Mouse (Mus musculus) E14TG2a.4 (cell line): ENCODE measurements around the gene Lgmn.

Experiments used
- CTCF ChIP-seq: conservative IDR thresholded peaks from 2 replicates; pipeline ENCODE4 v1.5.1; 2014; ENCODE audit warnings: low read length
- NANOG ChIP-seq: IDR thresholded peaks from 2 replicates; pipeline ENCODE4 v1.6.1; 2014; ENCODE audit warnings: borderline replicate concordance, low read length, mixed read lengths
- POU5F1 ChIP-seq: IDR thresholded peaks from 2 replicates; pipeline ENCODE4 v1.6.1; 2014; ENCODE audit warnings: low read length, borderline replicate concordance

GRCm38 (mm10) chr12:102484946-102485345 is 45.3 kb upstream of the Lgmn start:
- TF ChIP-seq CTCF: no peak
- no peak for TF ChIP-seq NANOG
- no peak for TF ChIP-seq POU5F1
